Mouse (Mus musculus): ENCODE data around the gene Nsmce1. TPM values are rescaled to one million over a fixed set of nuclear protein-coding genes. Genes with fewer than 3 reads are reported as not detected.

The Nsmce1 gene
- total and polyA plus RNA-seq, 2 experiments from 2014 or later, result 27.8 to 88.6 TPM

- no peaks in the 10 kb centered on the region for H3K9me3 ChIP-seq (ENCODE audit: low read length)
Measured at GRCm38 (mm10) chr7:125519715-125520114, 28.3 kb upstream of the Nsmce1 start.

DNA sequence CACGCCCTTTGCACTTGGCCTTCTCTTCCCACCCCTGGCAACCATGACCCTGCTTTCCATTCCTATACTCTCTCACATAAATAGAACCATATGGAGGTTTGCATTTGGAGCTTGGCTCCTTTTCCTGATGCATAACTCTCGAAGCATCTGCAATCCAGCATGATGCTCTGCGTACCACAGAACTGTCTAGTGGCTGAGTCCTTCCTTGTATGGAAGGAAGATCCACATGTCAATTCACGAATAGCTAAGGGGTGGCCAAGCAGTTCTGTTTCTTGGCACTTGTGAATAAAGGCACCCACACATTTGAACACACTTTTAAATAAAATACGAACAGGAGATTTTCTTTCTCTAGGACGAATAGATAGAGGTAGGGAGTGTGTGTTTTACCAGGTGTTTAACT is 26.1 kb upstream of the Nsmce1 start:
- Histone ChIP-seq H3K4me2 (ENCODE audit: low read depth, low read length) (no peak overlapping the region), H3K4me3 (ENCODE audit: low read length) (no peak overlapping the region), H3K27ac (no peak overlapping the region), H3K9ac (replicated peaks; ENCODE audit: low read length) (no peak overlapping the region), H3K9me3 (ENCODE audit: low read length) (no peaks in the 10 kb centered on the region), H3K27me3 (ENCODE audit: insufficient read depth, low read length) (no peaks in the 10 kb centered on the region), H3K4me1 (ENCODE audit: insufficient read depth, low read length) (no peaks in the 10 kb centered on the region), H3K36me3 (ENCODE audit: insufficient read depth, low read length) (no peaks in the 10 kb centered on the region)
- no peak for DNase-seq (ENCODE audit: low spot score)
- no peak for TF ChIP-seq CTCF (IDR thresholded peaks at IDR 0.05; ENCODE audit: low read depth)
- ATAC-seq, result no peak
- 77% methylated on average over 6 of the region's 6 CpGs for WGBS

More at GRCm38 (mm10) chr7:125519715-125520114, 28.3 kb upstream of the Nsmce1 start:
- H3K4me3 ChIP-seq (ENCODE audit: low read length), result no peak overlapping the region
- H3K4me1 ChIP-seq (ENCODE audit: insufficient read depth, low read length), result no peaks in the 10 kb centered on the region
- WGBS, result 98% methylated on average over 3 of the region's 3 CpGs
- no peak overlapping the region for H3K4me2 ChIP-seq (ENCODE audit: low read depth, low read length)
- DNase-seq (ENCODE audit: low spot score) (no peak), ATAC-seq (no peak)
- no peak overlapping the region for H3K9ac ChIP-seq (replicated peaks; ENCODE audit: low read length)
- TF ChIP-seq CTCF (IDR thresholded peaks at IDR 0.05; ENCODE audit: low read depth), result no peak
- H3K27me3 ChIP-seq (ENCODE audit: insufficient read depth, low read length), result no peaks in the 10 kb centered on the region
- no peaks in the 10 kb centered on the region for H3K36me3 ChIP-seq (ENCODE audit: insufficient read depth, low read length)
- H3K27ac ChIP-seq, result no peak overlapping the region

DNA sequence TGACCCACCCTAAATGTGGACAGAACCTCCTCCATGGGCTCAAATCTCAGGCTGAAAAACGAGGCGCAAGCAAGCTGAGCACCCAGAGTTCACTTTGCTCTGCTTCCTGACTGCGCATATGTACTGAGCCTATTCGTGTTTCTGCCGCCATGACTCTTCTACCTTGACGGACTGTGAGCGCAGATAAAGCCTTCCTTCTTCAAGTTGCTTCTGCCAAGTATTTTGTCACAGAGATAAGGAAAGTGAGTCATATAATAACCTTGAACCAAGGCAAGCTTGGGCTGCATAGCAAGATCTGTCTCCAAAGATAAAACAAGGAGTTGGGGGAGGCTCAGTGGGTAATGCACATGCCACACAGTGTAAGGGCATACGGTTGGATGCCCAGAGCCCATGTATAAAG is 25.3 kb upstream of the Nsmce1 start:
- no peaks in the 10 kb centered on the region for H3K4me1 ChIP-seq (ENCODE audit: insufficient read depth, low read length)
- no peaks in the 10 kb centered on the region for H3K27me3 ChIP-seq (ENCODE audit: insufficient read depth, low read length)
- no peaks in the 10 kb centered on the region for H3K36me3 ChIP-seq (ENCODE audit: insufficient read depth, low read length)
- no peak overlapping the region for H3K4me2 ChIP-seq (ENCODE audit: low read depth, low read length)
- 89% methylated on average over 8 of the region's 8 CpGs for WGBS
- no peaks in the 10 kb centered on the region for H3K9me3 ChIP-seq (ENCODE audit: low read length)
- H3K9ac ChIP-seq (replicated peaks; ENCODE audit: low read length), result no peak overlapping the region
- no peak overlapping the region for H3K27ac ChIP-seq
- no peak for DNase-seq (ENCODE audit: low spot score)
- H3K4me3 ChIP-seq (ENCODE audit: low read length), result no peak overlapping the region
- TF ChIP-seq CTCF (IDR thresholded peaks at IDR 0.05; ENCODE audit: low read depth), result no peak
- ATAC-seq, result no peak

GRCm38 (mm10) chr7:125515081-125515853 is 23.9 kb upstream of the Nsmce1 start:
- 76% methylated on average over 5 of the region's 5 CpGs for WGBS
- TF ChIP-seq CTCF (IDR thresholded peaks at IDR 0.05; ENCODE audit: low read depth), result no peak
- ATAC-seq (no peak), DNase-seq (ENCODE audit: low spot score) (no peak)
- H3K27ac ChIP-seq, result no peak overlapping the region
- H3K4me1 ChIP-seq (ENCODE audit: insufficient read depth, low read length), result no peaks in the 10 kb centered on the region
- H3K9ac ChIP-seq (replicated peaks; ENCODE audit: low read length), result no peak overlapping the region
- H3K27me3 ChIP-seq (ENCODE audit: insufficient read depth, low read length), result no peaks in the 10 kb centered on the region
- H3K9me3 ChIP-seq (ENCODE audit: low read length), result no peaks in the 10 kb centered on the region
- no peak overlapping the region for H3K4me2 ChIP-seq (ENCODE audit: low read depth, low read length)
- H3K36me3 ChIP-seq (ENCODE audit: insufficient read depth, low read length), result no peaks in the 10 kb centered on the region
- no peak overlapping the region for H3K4me3 ChIP-seq (ENCODE audit: low read length)

DNA sequence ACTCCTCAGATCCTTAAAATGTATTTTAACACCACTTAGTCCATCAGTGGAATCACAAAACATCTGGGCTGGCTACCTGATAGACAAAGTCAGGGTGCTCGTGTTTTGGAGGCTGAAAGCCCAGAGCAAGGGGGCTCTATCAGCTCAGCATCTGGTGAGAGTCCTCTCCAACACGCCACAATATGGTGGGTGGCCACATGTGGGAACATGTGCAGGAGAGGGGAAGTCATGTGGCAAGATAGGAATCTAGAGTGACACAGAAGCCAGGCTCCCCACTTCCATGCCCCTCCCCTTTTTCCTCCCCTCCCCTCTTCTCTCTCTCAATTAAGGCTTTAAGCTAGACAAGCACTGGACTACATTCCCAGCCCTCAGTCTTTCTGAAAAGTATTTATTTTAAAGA is 20.5 kb upstream of the Nsmce1 start:
- no peaks in the 10 kb centered on the region for H3K9me3 ChIP-seq (ENCODE audit: low read length)
- no peak overlapping the region for H3K4me3 ChIP-seq (ENCODE audit: low read length)
- TF ChIP-seq CTCF (IDR thresholded peaks at IDR 0.05; ENCODE audit: low read depth), result no peak
- no peak for ATAC-seq
- DNase-seq (ENCODE audit: low spot score), result no peak
- no peak overlapping the region for H3K9ac ChIP-seq (replicated peaks; ENCODE audit: low read length)
- no peak overlapping the region for H3K27ac ChIP-seq
- 79% methylated on average over 2 of the region's 2 CpGs for WGBS
- H3K4me2 ChIP-seq (ENCODE audit: low read depth, low read length), result no peak overlapping the region
- H3K27me3 ChIP-seq (ENCODE audit: insufficient read depth, low read length), result no peaks in the 10 kb centered on the region
- H3K36me3 ChIP-seq (ENCODE audit: insufficient read depth, low read length), result no peaks in the 10 kb centered on the region
- H3K4me1 ChIP-seq (ENCODE audit: insufficient read depth, low read length), result no peaks in the 10 kb centered on the region

- Histone ChIP-seq H3K27me3 (ENCODE audit: insufficient read depth, low read length) (no peaks in the 10 kb centered on the region), H3K9me3 (ENCODE audit: low read length) (no peaks in the 10 kb centered on the region), H3K27ac (no peak overlapping the region), H3K9ac (replicated peaks; ENCODE audit: low read length) (no peak overlapping the region), H3K4me2 (ENCODE audit: low read depth, low read length) (no peak overlapping the region), H3K4me3 (ENCODE audit: low read length) (no peak overlapping the region), H3K36me3 (ENCODE audit: insufficient read depth, low read length) (no peaks in the 10 kb centered on the region), H3K4me1 (ENCODE audit: insufficient read depth, low read length) (no peaks in the 10 kb centered on the region)
- DNase-seq (ENCODE audit: low spot score) (no peak), ATAC-seq (no peak)
- 91% methylated on average over 5 of the region's 5 CpGs for WGBS
- no peak for TF ChIP-seq CTCF (IDR thresholded peaks at IDR 0.05; ENCODE audit: low read depth)
Measured at GRCm38 (mm10) chr7:125511432-125511831, 20.0 kb upstream of the Nsmce1 start.

DNA sequence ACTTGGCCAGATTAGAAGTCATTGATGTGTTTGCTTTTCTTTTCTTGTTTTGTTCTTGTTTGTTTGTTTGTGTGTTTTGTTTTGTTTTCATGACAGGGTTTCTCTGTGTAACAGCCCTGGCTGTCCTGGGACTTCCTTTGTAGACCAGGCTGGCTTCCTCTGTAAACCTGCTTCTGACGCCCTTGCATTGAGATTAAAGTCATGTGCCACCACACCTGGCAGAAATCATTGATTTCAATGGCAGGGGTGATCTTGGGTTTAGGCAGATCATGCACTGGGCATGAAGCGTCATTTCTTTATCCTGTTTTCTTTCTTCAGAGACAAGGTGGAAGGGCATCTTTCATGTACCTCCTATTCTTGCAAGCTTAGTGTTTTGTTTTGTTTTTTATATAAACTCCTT is 15.9 kb upstream of the Nsmce1 start:
- no peak overlapping the region for H3K4me2 ChIP-seq (ENCODE audit: low read depth, low read length)
- no peak for TF ChIP-seq CTCF (IDR thresholded peaks at IDR 0.05; ENCODE audit: low read depth)
- H3K9me3 ChIP-seq (ENCODE audit: low read length), result no peaks in the 10 kb centered on the region
- no peaks in the 10 kb centered on the region for H3K4me1 ChIP-seq (ENCODE audit: insufficient read depth, low read length)
- 92% methylated on average over 2 of the region's 2 CpGs for WGBS
- H3K27ac ChIP-seq, result no peak overlapping the region
- no peaks in the 10 kb centered on the region for H3K36me3 ChIP-seq (ENCODE audit: insufficient read depth, low read length)
- no peak for ATAC-seq
- DNase-seq (ENCODE audit: low spot score), result no peak
- H3K4me3 ChIP-seq (ENCODE audit: low read length), result no peak overlapping the region
- H3K27me3 ChIP-seq (ENCODE audit: insufficient read depth, low read length), result no peaks in the 10 kb centered on the region
- no peak overlapping the region for H3K9ac ChIP-seq (replicated peaks; ENCODE audit: low read length)
